9 mouse cellular contexts compared by ENCODE assay signal in the genomic region with DNA sequence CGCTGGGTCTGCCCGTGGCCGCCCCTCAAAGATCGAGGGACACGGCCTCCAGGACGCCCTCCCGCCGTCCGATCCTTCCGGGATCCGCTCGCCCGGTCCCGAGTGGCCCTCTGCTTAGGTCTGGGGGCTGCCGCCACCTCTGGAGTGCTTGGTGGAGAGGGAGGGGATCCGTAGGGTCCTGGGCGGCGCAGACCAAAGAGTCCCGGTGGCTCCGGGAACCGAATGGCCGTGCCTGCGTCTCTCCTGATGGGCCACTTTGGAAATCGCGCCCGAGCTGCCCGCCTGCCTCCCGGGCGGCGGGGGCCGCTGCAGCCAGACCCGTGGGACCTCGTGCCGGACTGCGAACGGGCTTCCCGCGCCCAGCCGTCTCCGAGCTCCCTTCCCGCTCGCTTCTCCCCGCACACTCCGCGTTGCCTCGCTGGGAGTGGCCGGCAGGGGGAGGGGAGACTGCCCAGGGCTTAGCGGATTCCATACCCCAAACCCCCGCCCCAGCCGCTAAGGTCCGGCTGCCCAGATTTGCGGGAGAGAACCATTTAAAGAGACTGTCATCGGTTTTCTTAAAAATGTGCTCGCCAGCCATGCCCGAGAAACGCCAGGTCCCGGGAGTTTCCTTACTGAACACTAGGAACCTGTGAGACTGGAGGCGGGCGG. TPM values are rescaled to one million over a fixed set of nuclear protein-coding genes. Genes with fewer than 3 reads are reported as not detected.
DNase-seq lines count a peak whose midpoint lies in the region; ATAC-seq and TF ChIP-seq lines count a peak whose summit lies in the region.
"Had no signal": no experiment of that assay in that cellular context is flagged by ENCODE, and none has a peak within 500 bp of the region (broad histone marks: within the 10 kb centered on the region; RNA-seq: fewer than 3 reads in every experiment).

No protein-coding gene starts in this region.

- DNase-seq in gastrocnemius, postnatal 10 days = peak; percentile 37
- no peak for DNase-seq in gastrocnemius, postnatal 25 days
- DNase-seq in ES-E14 (ENCODE audit: low read depth, low spot score) = no peak
- peak; percentile 71 for DNase-seq in embryonic facial prominence, embryonic 10.5 days (ENCODE audit: low spot score)
- no peak for DNase-seq in liver, embryonic 13.5 days

- no peak for TF ChIP-seq CTCF in small intestine, adult 2 months (IDR thresholded peaks at IDR 0.05; ENCODE audit: extremely low read depth, insufficient read length, insufficient replicate concordance, low read depth, low read length)

- in situ Hi-C loops in ES-E14 (cut with MboI; ENCODE audit: low sequenced_read_pairs in 2 of 2, unreplicated experiment in 2 of 2) = no loop called here

- no peak overlapping the region for H3K27ac ChIP-seq in ES-E14 (ENCODE audit: insufficient read depth, low read depth, low read length, poor library complexity, severe bottlenecking)
- peak overlapping the region; percentile 85 for H3K27ac ChIP-seq in embryonic facial prominence, embryonic 10.5 days (replicated peaks)
- no peak overlapping the region for H3K27ac ChIP-seq in hindbrain, embryonic 12.5 days
- H3K27ac ChIP-seq in liver, embryonic 13.5 days = no peak overlapping the region
- no peak overlapping the region for H3K27ac ChIP-seq in small intestine, adult 2 months (ENCODE audit: insufficient read depth, low read depth, low read length)

- H3K4me1 ChIP-seq in ES-E14 (ENCODE audit: control insufficient read depth in 2 of 2, insufficient read depth in 2 of 2, low read length in 2 of 2, poor library complexity in 1 of 2) = no peaks in the 10 kb centered on the region
- peaks cover 35% of the 10 kb centered on the region for H3K4me1 ChIP-seq in embryonic facial prominence, embryonic 10.5 days
- peaks cover 4% of the 10 kb centered on the region; the same call in 1 of the 2 replicates for H3K4me1 ChIP-seq in hindbrain, embryonic 12.5 days
- no peaks in the 10 kb centered on the region for H3K4me1 ChIP-seq in liver, embryonic 13.5 days (replicated peaks)
- peaks cover 2% of the 10 kb centered on the region; the same call in 1 of the 2 replicates for H3K4me1 ChIP-seq in small intestine, adult 2 months (ENCODE audit: control insufficient read depth, insufficient read depth, insufficient read length, low read length)

- peak overlapping the region; percentile 67 for H3K4me2 ChIP-seq in hindbrain, embryonic 12.5 days (replicated peaks)
- H3K4me2 ChIP-seq in liver, embryonic 13.5 days = peak overlapping the region; percentile 56

- 0 out of 2 replicates have a peak overlapping the region, but pooled peaks have one; percentile 69 for H3K9ac ChIP-seq in ES-E14 (ENCODE audit: insufficient read depth, low read depth, low read length, poor library complexity, severe bottlenecking)
- peak overlapping the region; percentile 57 for H3K9ac ChIP-seq in hindbrain, embryonic 12.5 days
- H3K9ac ChIP-seq in liver, embryonic 13.5 days = peak overlapping the region; percentile 9; the same call in 1 of the 2 replicates

- WGBS in embryonic facial prominence, embryonic 10.5 days = 20% methylated on average over 59 of the region's 59 CpGs
- WGBS in hindbrain, embryonic 12.5 days = 25% methylated on average over 50 of the region's 59 CpGs
- 13% methylated on average over 52 of the region's 59 CpGs for WGBS in liver, embryonic 13.5 days (ENCODE audit: insufficient replicate concordance)
- WGBS in small intestine, adult 2 months = 15% methylated on average over 58 of the region's 59 CpGs

- peak; percentile 73 for ATAC-seq in hindbrain, embryonic 12.5 days (ENCODE audit: low FRiP score)
- ATAC-seq in liver, embryonic 13.5 days (ENCODE audit: low read depth) = no peak
- no peak for ATAC-seq in monocyte, adult 5-6 weeks (replicated peaks; ENCODE audit: insufficient number of reproducible peaks, low FRiP score, low TSS enrichment, poor library complexity, severe bottlenecking)

- H3K27me3 ChIP-seq in embryonic facial prominence, embryonic 10.5 days (replicated peaks; ENCODE audit: low read depth, poor library complexity, severe bottlenecking) = peaks cover 100% of the 10 kb centered on the region
- peaks cover 70% of the 10 kb centered on the region for H3K27me3 ChIP-seq in hindbrain, embryonic 12.5 days
- peaks cover 87% of the 10 kb centered on the region for H3K27me3 ChIP-seq in liver, embryonic 13.5 days
- peaks cover 16% of the 10 kb centered on the region for H3K27me3 ChIP-seq in small intestine, adult 2 months (ENCODE audit: control insufficient read depth, insufficient read depth, low read length)

- H3K9me3 ChIP-seq in ES-E14 (ENCODE audit: control insufficient read depth, insufficient read depth, low read depth, low read length) = no peaks in the 10 kb centered on the region
- H3K9me3 ChIP-seq in embryonic facial prominence, embryonic 10.5 days = 0 out of 2 replicates have a peak, but pooled peaks cover 3% of the 10 kb centered on the region
- no peaks in the 10 kb centered on the region for H3K9me3 ChIP-seq in hindbrain, embryonic 12.5 days (replicated peaks)
- H3K9me3 ChIP-seq in liver, embryonic 13.5 days (replicated peaks) = no peaks in the 10 kb centered on the region

- H3K4me3 ChIP-seq in ES-E14 (ENCODE audit: insufficient read depth in 1 of 2, low read depth in 1 of 2, low read length in 2 of 2, poor library complexity in 1 of 2, severe bottlenecking in 1 of 2) = peak overlapping the region; percentile 66 to 81
- H3K4me3 ChIP-seq in embryonic facial prominence, embryonic 10.5 days = peak overlapping the region; percentile 67
- peak overlapping the region; percentile 49 for H3K4me3 ChIP-seq in hindbrain, embryonic 12.5 days
- H3K4me3 ChIP-seq in liver, embryonic 13.5 days (replicated peaks) = peak overlapping the region; percentile 49
- peak overlapping the region; percentile 62 for H3K4me3 ChIP-seq in small intestine, adult 2 months (ENCODE audit: low read depth, low read length)

- no peak for TF ChIP-seq POLR2A in small intestine, adult 2 months (IDR thresholded peaks at IDR 0.05; ENCODE audit: low read depth, low read length)

- H3K36me3 ChIP-seq in ES-E14 (ENCODE audit: control insufficient read depth, insufficient read depth, low read length, poor library complexity, severe bottlenecking) = no peaks in the 10 kb centered on the region
- H3K36me3 ChIP-seq in embryonic facial prominence, embryonic 10.5 days (replicated peaks) = no peaks in the 10 kb centered on the region
- no peaks in the 10 kb centered on the region for H3K36me3 ChIP-seq in hindbrain, embryonic 12.5 days
- no peaks in the 10 kb centered on the region for H3K36me3 ChIP-seq in liver, embryonic 13.5 days
- no peaks in the 10 kb centered on the region for H3K36me3 ChIP-seq in small intestine, adult 2 months (ENCODE audit: control insufficient read depth, insufficient read depth, low read length)

TF ChIP-seq in ES-E14, 5 proteins besides CTCF, POLR2A, EP300 and RAD21:
- TF ChIP-seq HCFC1 (IDR thresholded peaks at IDR 0.05; ENCODE audit: borderline replicate concordance, insufficient read depth, low read length) (no peak), ZC3H11A (IDR thresholded peaks at IDR 0.05; ENCODE audit: borderline replicate concordance, low read depth, low read length) (no peak)

RNA-seq across cellular contexts. Expression of gene Nhsl2, which starts 0.8 kb away (rescaled TPM):
- 1 to 10 TPM; 5.7 to 8.6 TPM for total RNA-seq in gastrocnemius, postnatal 10 days (2021)
- total RNA-seq in gastrocnemius, postnatal 25 days (2021) = 1 to 10 TPM; 2.0 to 3.6 TPM
- total RNA-seq in ES-E14 (2012; rRNA removed) = 1.1 and 1.3 TPM in 2 replicates
- 27.5 and 30.0 TPM in 2 replicates for polyA plus RNA-seq in embryonic facial prominence, embryonic 10.5 days (2016; fragmentation: Nextera tagmentation; extraction: Ambion mirVana)
- 14.7 and 17.5 TPM in 2 replicates for polyA plus RNA-seq in hindbrain, embryonic 12.5 days (2016; fragmentation: Nextera tagmentation; extraction: Ambion mirVana)
- polyA plus RNA-seq in liver, embryonic 13.5 days (2015; fragmentation: Nextera tagmentation; extraction: Ambion mirVana) = 0.76 and 1.4 TPM in 2 replicates
- polyA plus RNA-seq in small intestine, adult 2 months (2012; rRNA removed) = 1.5 and 1.8 TPM in 2 replicates
- 17.9 to 23.8 TPM (median 21.6 TPM) in 3 replicates for total RNA-seq in monocyte, adult 5-6 weeks (2017)

RNA-seq across cellular contexts. Expression of gene 8030474K03Rik, which starts 55.6 kb away (rescaled TPM):
- not detected for total RNA-seq in gastrocnemius, postnatal 10 days (2021)
- not detected for total RNA-seq in gastrocnemius, postnatal 25 days (2021)
- total RNA-seq in ES-E14 (2012; rRNA removed) = 9.0 and 12.9 TPM in 2 replicates
- polyA plus RNA-seq in embryonic facial prominence, embryonic 10.5 days (2016; fragmentation: Nextera tagmentation; extraction: Ambion mirVana) = not detected in 2 replicates
- 0.10 and 0.16 TPM in 2 replicates for polyA plus RNA-seq in hindbrain, embryonic 12.5 days (2016; fragmentation: Nextera tagmentation; extraction: Ambion mirVana)
- polyA plus RNA-seq in liver, embryonic 13.5 days (2015; fragmentation: Nextera tagmentation; extraction: Ambion mirVana) = 0.13 and 0.24 TPM in 2 replicates
- 0.13 TPM in 1 of 2 replicates, not detected in the other for polyA plus RNA-seq in small intestine, adult 2 months (2012; rRNA removed)
- not detected in 3 replicates for total RNA-seq in monocyte, adult 5-6 weeks (2017)
- total RNA-seq: heart, adult 18-20 months had no signal

RNA-seq across cellular contexts. Expression of gene Gm4779, which starts 55.8 kb away (rescaled TPM):
- not detected for total RNA-seq in gastrocnemius, postnatal 10 days (2021)
- not detected for total RNA-seq in gastrocnemius, postnatal 25 days (2021)
- 15.4 and 17.5 TPM in 2 replicates for total RNA-seq in ES-E14 (2012; rRNA removed)
- 0.24 TPM in 1 of 2 replicates, not detected in the other for polyA plus RNA-seq in embryonic facial prominence, embryonic 10.5 days (2016; fragmentation: Nextera tagmentation; extraction: Ambion mirVana)
- polyA plus RNA-seq in hindbrain, embryonic 12.5 days (2016; fragmentation: Nextera tagmentation; extraction: Ambion mirVana) = 0.38 TPM in 1 of 2 replicates, not detected in the other
- 0.09 and 0.13 TPM in 2 replicates for polyA plus RNA-seq in liver, embryonic 13.5 days (2015; fragmentation: Nextera tagmentation; extraction: Ambion mirVana)
- polyA plus RNA-seq in small intestine, adult 2 months (2012; rRNA removed) = not detected in 2 replicates
- 0.87 TPM in 1 of 3 replicates, not detected in the others for total RNA-seq in monocyte, adult 5-6 weeks (2017)
- total RNA-seq: heart, adult 18-20 months had no signal

Comparison
In these comparisons a context has a peak if more than half of its experiments do, and no peak if none do; other contexts are left out.
1. DNase-seq: peak in gastrocnemius, postnatal 10 days (single experiment) and embryonic facial prominence, embryonic 10.5 days (single experiment); none in gastrocnemius, postnatal 25 days (single experiment), ES-E14 (single experiment) and liver, embryonic 13.5 days (single experiment).
2. H3K9ac ChIP-seq: peak in every context shown above with its lines; median percentile 69 in ES-E14; 57 in hindbrain, embryonic 12.5 days; 9 in liver, embryonic 13.5 days.
3. Peak in every context shown above with its lines, with median percentiles within 50 percentile points of each other: H3K4me3 ChIP-seq.